Mouse (Mus musculus): Measurements from ENCODE around the gene Enho. TPM values are rescaled to one million over a fixed set of nuclear protein-coding genes. Genes with fewer than 3 reads are reported as not detected.

Enho gene
- total and polyA plus RNA-seq, 2 experiments from 2014 or later, result 146 to 217 TPM

- Histone ChIP-seq H3K4me1 (ENCODE audit: insufficient read depth, low read length) (peaks cover 4% of the 10 kb centered on the region; the same call in 1 of the 2 replicates), H3K27me3 (ENCODE audit: insufficient read depth, low read length) (no peaks in the 10 kb centered on the region), H3K36me3 (ENCODE audit: insufficient read depth, low read length) (no peaks in the 10 kb centered on the region), H3K27ac (ENCODE audit: low read depth, low read length) (no peak overlapping the region), H3K4me2 (ENCODE audit: low read depth, low read length, poor library complexity, severe bottlenecking) (no peak overlapping the region), H3K9ac (replicated peaks; ENCODE audit: low read length, poor library complexity, severe bottlenecking) (no peak overlapping the region), H3K9me3 (ENCODE audit: low read length) (no peaks in the 10 kb centered on the region), H3K4me3 (ENCODE audit: low read depth, low read length) (no peak overlapping the region)
- peak; percentile 35 for TF ChIP-seq CTCF (IDR thresholded peaks at IDR 0.05)
- 73% methylated on average over 10 of the region's 10 CpGs for WGBS
- ATAC-seq (ENCODE audit: low FRiP score) (no peak), DNase-seq (ENCODE audit: low spot score) (no peak)
Measured at GRCm38 (mm10) chr4:41609681-41610593, 30.2 kb downstream of the Enho start.

- Histone ChIP-seq H3K4me3 (ENCODE audit: low read depth, low read length) (no peak overlapping the region), H3K36me3 (ENCODE audit: insufficient read depth, low read length) (no peaks in the 10 kb centered on the region)
- peak; percentile 49 for DNase-seq (ENCODE audit: low spot score)
Measured at GRCm38 (mm10) chr4:41606784-41607183, 33.3 kb downstream of the Enho start.

GRCm38 (mm10) chr4:41604476-41605396 lies 35.4 kb downstream of the Enho start:
- no peak overlapping the region; the same call in 1 of the 2 replicates for H3K27ac ChIP-seq (ENCODE audit: low read depth, low read length)
- DNase-seq (ENCODE audit: low spot score), result peak; percentile 78

More at GRCm38 (mm10) chr4:41606784-41607183, 33.3 kb downstream of the Enho start:
- TF ChIP-seq CTCF (IDR thresholded peaks at IDR 0.05), result no peak
- H3K4me1 ChIP-seq (ENCODE audit: insufficient read depth, low read length), result peaks cover 6% of the 10 kb centered on the region; the same call in 1 of the 2 replicates
- ATAC-seq (ENCODE audit: low FRiP score), result no peak
- no peak overlapping the region for H3K27ac ChIP-seq (ENCODE audit: low read depth, low read length)
- WGBS, result 62% methylated on average over 4 of the region's 4 CpGs
- H3K27me3 ChIP-seq (ENCODE audit: insufficient read depth, low read length), result 0 out of 2 replicates have a peak, but pooled peaks cover 3% of the 10 kb centered on the region
- H3K9me3 ChIP-seq (ENCODE audit: low read length), result no peaks in the 10 kb centered on the region
- H3K4me2 ChIP-seq (ENCODE audit: low read depth, low read length, poor library complexity, severe bottlenecking), result no peak overlapping the region
- H3K9ac ChIP-seq (replicated peaks; ENCODE audit: low read length, poor library complexity, severe bottlenecking), result no peak overlapping the region

GRCm38 (mm10) chr4:41602818-41603217 lies 37.3 kb downstream of the Enho start:
- no peak for ATAC-seq (ENCODE audit: low FRiP score)
- no peak for TF ChIP-seq CTCF (IDR thresholded peaks at IDR 0.05)
- Histone ChIP-seq H3K4me1 (ENCODE audit: insufficient read depth, low read length) (peaks cover 6% of the 10 kb centered on the region; the same call in 1 of the 2 replicates), H3K4me3 (ENCODE audit: low read depth, low read length) (no peak overlapping the region), H3K9ac (replicated peaks; ENCODE audit: low read length, poor library complexity, severe bottlenecking) (no peak overlapping the region), H3K27me3 (ENCODE audit: insufficient read depth, low read length) (0 out of 2 replicates have a peak, but pooled peaks cover 3% of the 10 kb centered on the region), H3K27ac (ENCODE audit: low read depth, low read length) (no peak overlapping the region), H3K4me2 (ENCODE audit: low read depth, low read length, poor library complexity, severe bottlenecking) (no peak overlapping the region), H3K36me3 (ENCODE audit: insufficient read depth, low read length) (no peaks in the 10 kb centered on the region), H3K9me3 (ENCODE audit: low read length) (no peaks in the 10 kb centered on the region)
- no peak for DNase-seq (ENCODE audit: low spot score)
- WGBS, result 52% methylated on average over 4 of the region's 4 CpGs

More at GRCm38 (mm10) chr4:41604476-41605396, 35.4 kb downstream of the Enho start:
- Histone ChIP-seq H3K4me3 (ENCODE audit: low read depth, low read length) (no peak overlapping the region), H3K9ac (replicated peaks; ENCODE audit: low read length, poor library complexity, severe bottlenecking) (no peak overlapping the region), H3K36me3 (ENCODE audit: insufficient read depth, low read length) (no peaks in the 10 kb centered on the region), H3K9me3 (ENCODE audit: low read length) (no peaks in the 10 kb centered on the region), H3K4me1 (ENCODE audit: insufficient read depth, low read length) (peaks cover 6% of the 10 kb centered on the region; the same call in 1 of the 2 replicates), H3K4me2 (ENCODE audit: low read depth, low read length, poor library complexity, severe bottlenecking) (no peak overlapping the region), H3K27me3 (ENCODE audit: insufficient read depth, low read length) (0 out of 2 replicates have a peak, but pooled peaks cover 3% of the 10 kb centered on the region)
- TF ChIP-seq CTCF (IDR thresholded peaks at IDR 0.05), result peak; percentile 75
- 0 out of 2 replicates have a peak, but pooled peaks have one; percentile 34 for ATAC-seq (ENCODE audit: low FRiP score)
- WGBS, result 18% methylated on average over 8 of the region's 8 CpGs

Other genes starting within 250 kb of the Enho start
- gene Kif24, start 175.4 kb downstream of the Enho start, total RNA-seq (2014; rRNA removed), result 2.7 and 4.9 TPM in 2 replicates
- 1.4 TPM in 2 replicates for gene Kif24, start 175.4 kb downstream of the Enho start, polyA plus RNA-seq (2015; fragmentation: Nextera tagmentation; extraction: Ambion mirVana)
- gene Nudt2, start 175.2 kb downstream of the Enho start, total RNA-seq (2014; rRNA removed), result 28.3 and 41.0 TPM in 2 replicates
- gene Nudt2, start 175.2 kb downstream of the Enho start, polyA plus RNA-seq (2015; fragmentation: Nextera tagmentation; extraction: Ambion mirVana), result 70.7 and 79.9 TPM in 2 replicates
- gene AI464131, start 137.2 kb downstream of the Enho start, total RNA-seq (2014; rRNA removed), result 40.5 and 46.0 TPM in 2 replicates
- gene AI464131, start 137.2 kb downstream of the Enho start, polyA plus RNA-seq (2015; fragmentation: Nextera tagmentation; extraction: Ambion mirVana), result 15.7 and 18.1 TPM in 2 replicates
- 10.9 and 11.8 TPM in 2 replicates for gene 1110017D15Rik, start 123.0 kb downstream of the Enho start, total RNA-seq (2014; rRNA removed)
- gene 1110017D15Rik, start 123.0 kb downstream of the Enho start, polyA plus RNA-seq (2015; fragmentation: Nextera tagmentation; extraction: Ambion mirVana), result 18.1 and 20.7 TPM in 2 replicates
- 125 and 130 TPM in 2 replicates for gene Fam219a, start 70.8 kb downstream of the Enho start, total RNA-seq (2014; rRNA removed)
- gene Fam219a, start 70.8 kb downstream of the Enho start, polyA plus RNA-seq (2015; fragmentation: Nextera tagmentation; extraction: Ambion mirVana), result 20.5 and 24.1 TPM in 2 replicates
- 1.7 and 6.1 TPM in 2 replicates for gene Dnaic1, start 70.5 kb downstream of the Enho start, total RNA-seq (2014; rRNA removed)
- gene Dnaic1, start 70.5 kb downstream of the Enho start, polyA plus RNA-seq (2015; fragmentation: Nextera tagmentation; extraction: Ambion mirVana), result 3.2 and 3.8 TPM in 2 replicates
- 61.6 and 69.2 TPM in 2 replicates for gene Cntfr, start 56.8 kb upstream of the Enho start, total RNA-seq (2014; rRNA removed)
- 20.1 and 23.4 TPM in 2 replicates for gene Cntfr, start 56.8 kb upstream of the Enho start, polyA plus RNA-seq (2015; fragmentation: Nextera tagmentation; extraction: Ambion mirVana)
- gene Il11ra1, start 59.7 kb upstream of the Enho start, total RNA-seq (2014; rRNA removed), result 21.8 and 26.5 TPM in 2 replicates
- 28.8 and 35.3 TPM in 2 replicates for gene Il11ra1, start 59.7 kb upstream of the Enho start, polyA plus RNA-seq (2015; fragmentation: Nextera tagmentation; extraction: Ambion mirVana)
- gene Rpp25l, start 73.2 kb upstream of the Enho start, total RNA-seq (2014; rRNA removed), result 38.3 and 39.7 TPM in 2 replicates
- 44.3 and 49.9 TPM in 2 replicates for gene Rpp25l, start 73.2 kb upstream of the Enho start, polyA plus RNA-seq (2015; fragmentation: Nextera tagmentation; extraction: Ambion mirVana)
- 122 and 150 TPM in 2 replicates for gene Dctn3, start 82.8 kb upstream of the Enho start, total RNA-seq (2014; rRNA removed)
- gene Dctn3, start 82.8 kb upstream of the Enho start, polyA plus RNA-seq (2015; fragmentation: Nextera tagmentation; extraction: Ambion mirVana), result 308 and 345 TPM in 2 replicates
- 0.27 and 0.33 TPM in 2 replicates for gene Arid3c, start 90.8 kb upstream of the Enho start, total RNA-seq (2014; rRNA removed)
- gene Arid3c, start 90.8 kb upstream of the Enho start, polyA plus RNA-seq (2015; fragmentation: Nextera tagmentation; extraction: Ambion mirVana), result 0.42 and 0.48 TPM in 2 replicates
- gene Galt, start 114.9 kb upstream of the Enho start, total RNA-seq (2014; rRNA removed), result 53.7 and 68.1 TPM in 2 replicates
- 54.0 and 60.0 TPM in 2 replicates for gene Galt, start 114.9 kb upstream of the Enho start, polyA plus RNA-seq (2015; fragmentation: Nextera tagmentation; extraction: Ambion mirVana)
- 34.1 and 45.4 TPM in 2 replicates for gene Sigmar1, start 115.8 kb upstream of the Enho start, total RNA-seq (2014; rRNA removed)
- gene Sigmar1, start 115.8 kb upstream of the Enho start, polyA plus RNA-seq (2015; fragmentation: Nextera tagmentation; extraction: Ambion mirVana), result 44.8 and 55.4 TPM in 2 replicates
- 191 and 237 TPM in 2 replicates for gene Ccl27a, start 133.9 kb upstream of the Enho start, total RNA-seq (2014; rRNA removed)
- 318 and 329 TPM in 2 replicates for gene Ccl27a, start 133.9 kb upstream of the Enho start, polyA plus RNA-seq (2015; fragmentation: Nextera tagmentation; extraction: Ambion mirVana)